Mouse (Mus musculus): ENCODE measurements at regions not wholly inside any gene's neighbourhood (a gene's known extent, or its start where the extent isn't known, plus 50 kb on each side); places are given as distances from the start of the nearest gene placed in this dataset.

GRCm38 (mm10) chr2:61489762-61490161 lies 88.6 kb upstream of the Tank start:
- TF ChIP-seq CTCF (IDR thresholded peaks at IDR 0.05; ENCODE audit: borderline replicate concordance, extremely low read depth, insufficient read depth, insufficient read length) (no peak), POLR2A (IDR thresholded peaks at IDR 0.05; ENCODE audit: borderline replicate concordance, extremely low read depth, insufficient read depth, insufficient read length, poor library complexity, severe bottlenecking) (no peak)
